Mouse (Mus musculus) hindbrain, embryonic 10.5 days (tissue): ENCODE results near the gene Otud4. TPM values are rescaled to one million over a fixed set of nuclear protein-coding genes. Genes with fewer than 3 reads are reported as not detected.
"Not testable (repeated sequence)": the region's sequence is repeated elsewhere in the genome, so short reads cannot be mapped to it uniquely, and the experiment has no call there.

Source experiments
- DNase-seq: peaks from one replicate; pipeline ENCODE4 v3.0.0-alpha.2; 2017; ENCODE audit warnings: low spot score
- H3K27ac ChIP-seq: fragments of 300-500 bp; sonication (generic); 2 replicates; pipeline ENCODE4 v1.5.1; 2016; ENCODE audit warnings: mild to moderate bottlenecking, moderate library complexity
- H3K27me3 ChIP-seq: fragments of 300-500 bp; sonication (generic); 2 replicates; pipeline ENCODE4 v1.6.1; 2016; ENCODE audit warnings: mild to moderate bottlenecking; ENCODE audit not compliant: poor library complexity, insufficient read depth, severe bottlenecking
- H3K36me3 ChIP-seq: fragments of 300-500 bp; sonication (generic); 2 replicates; pipeline ENCODE4 v1.6.1; 2016; ENCODE audit warnings: mild to moderate bottlenecking, moderate library complexity
- H3K4me1 ChIP-seq: fragments of 300-500 bp; sonication (generic); replicated peaks from 2 replicates; pipeline ENCODE4 v1.6.1; 2016; ENCODE audit warnings: mild to moderate bottlenecking
- H3K4me3 ChIP-seq: fragments of 300-500 bp; sonication (generic); 2 replicates; pipeline ENCODE4 v1.5.1; 2016; ENCODE audit warnings: mild to moderate bottlenecking, moderate library complexity
- H3K9me3 ChIP-seq: fragments of 300-500 bp; sonication (generic); 2 replicates; pipeline ENCODE4 v1.6.1; 2016; ENCODE audit warnings: mild to moderate bottlenecking, moderate library complexity
- WGBS: fragments of 180-500 bp; shearing (Covaris S2); methylation state at CpG from one replicate; pipeline ENCODE4 v1.1.7; 2016; 5-methylcytosine and 5-hydroxymethylcytosine counted together
- polyA plus RNA-seq: library from polyadenylated mRNA; unstranded; fragments of >200 nt; fragmentation: Nextera tagmentation; extraction: Ambion mirVana; gene quantifications from 2 replicates; pipeline ENCODE4 v1.2.1, GENCODE M21; 2016

Gene Otud4
- polyA plus RNA-seq, result 12.1 and 15.5 TPM in 2 replicates

DNA sequence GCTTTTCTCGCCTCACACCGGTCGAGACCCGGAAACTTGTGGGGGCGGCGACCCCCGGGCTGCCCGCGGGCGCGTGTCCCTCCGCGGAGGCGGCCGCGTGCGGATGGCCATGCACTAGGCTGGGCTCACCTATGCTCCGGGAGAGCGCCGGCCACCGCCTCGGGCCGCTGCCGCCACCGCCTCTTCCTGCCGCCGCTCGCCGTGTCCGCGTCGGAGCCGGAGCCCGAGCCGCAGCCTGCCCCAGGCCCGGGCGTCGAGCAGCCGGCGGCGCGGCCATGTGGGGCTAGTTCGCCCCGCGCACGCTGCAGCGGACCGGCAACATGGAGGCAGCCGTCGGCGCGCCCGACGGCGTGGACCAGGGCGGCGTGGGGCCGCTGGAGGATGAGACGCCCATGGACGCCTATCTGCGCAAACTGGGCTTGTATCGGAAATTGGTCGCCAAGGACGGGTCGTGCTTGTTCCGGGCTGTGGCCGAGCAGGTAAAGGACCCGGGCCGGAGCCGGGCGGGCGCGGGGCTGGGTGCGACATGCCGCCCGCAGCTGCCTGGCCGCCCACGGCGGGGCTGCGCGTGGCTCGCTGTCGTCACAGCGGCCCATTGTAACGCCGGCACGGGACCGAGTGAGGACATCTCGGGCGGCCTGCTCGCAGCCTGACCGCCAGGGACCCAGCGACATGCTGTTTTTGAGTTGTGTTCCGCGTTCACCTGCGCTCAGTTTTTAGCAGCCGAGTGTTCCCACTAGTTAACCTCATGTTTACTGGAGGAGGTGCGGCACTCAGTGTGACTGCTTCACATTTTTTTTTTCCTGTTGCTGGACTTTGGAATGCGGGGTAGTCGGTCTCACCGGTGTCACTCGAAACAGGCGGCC lies at the start of gene Otud4:
Gene Otud4, plus strand, starts transcription at position 33 of the 866 bp plus-strand sequence.
- H3K4me3 ChIP-seq, result peak within 1 kb of the TSS; percentile 92
- DNase-seq, result peak; percentile 64
- H3K9me3 ChIP-seq, result no peaks in the 10 kb centered on the region
- H3K27me3 ChIP-seq, result no peaks in the 10 kb centered on the region
- H3K27ac ChIP-seq, result peak within 1 kb of the TSS; percentile 98
- peaks cover 27% of the 10 kb centered on the region for H3K4me1 ChIP-seq
- peaks cover 17% of the 10 kb centered on the region for H3K36me3 ChIP-seq
- WGBS, result under 1% methylated on average over 103 of the region's 103 CpGs

DNA sequence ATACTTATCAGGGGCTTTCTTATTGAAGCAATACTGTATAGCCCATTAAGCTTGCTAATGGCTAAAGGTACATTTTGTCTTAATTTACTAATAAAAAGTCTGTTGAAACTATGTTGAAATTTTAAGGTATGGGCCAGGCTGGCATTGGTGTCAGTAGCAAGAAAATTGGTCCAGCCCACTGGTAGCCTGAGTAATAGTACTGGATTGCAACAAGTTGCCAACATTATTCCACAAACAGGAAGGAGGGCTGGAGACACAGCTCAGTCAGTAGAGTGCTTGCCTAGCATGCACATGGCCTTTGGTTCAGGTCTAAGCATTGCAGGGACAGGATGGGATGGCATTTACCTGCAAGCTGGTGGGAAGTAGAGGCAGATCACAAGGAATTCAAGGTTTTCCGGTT lies 38.5 kb upstream of the Otud4 start:
- no peak for DNase-seq
- Histone ChIP-seq H3K4me3 (no peak overlapping the region), H3K36me3 (no peaks in the 10 kb centered on the region), H3K4me1 (0 out of 2 replicates have a peak, but pooled peaks cover 4% of the 10 kb centered on the region), H3K27ac (no peak overlapping the region), H3K27me3 (no peaks in the 10 kb centered on the region), H3K9me3 (no peaks in the 10 kb centered on the region)
- 86% methylated on average over 1 of the region's 1 CpGs for WGBS

DNA sequence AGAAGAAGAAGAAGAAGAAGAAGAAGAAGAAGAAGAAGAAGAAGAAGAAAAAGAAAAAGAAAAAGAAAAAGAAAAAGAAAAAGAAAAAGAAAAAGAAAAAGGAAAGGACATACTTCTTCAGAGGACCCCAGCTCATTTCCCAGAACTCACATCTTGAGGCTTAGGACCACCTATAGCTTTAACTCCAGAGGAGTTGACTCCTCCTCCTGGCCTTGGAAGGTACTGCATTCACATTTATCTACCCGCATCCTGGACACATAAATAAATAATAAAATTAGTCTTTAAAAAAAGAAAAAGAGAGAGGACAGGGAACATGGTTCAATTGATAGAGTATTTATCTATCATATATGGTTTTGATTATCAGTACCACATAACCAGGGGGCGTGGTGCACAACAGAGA lies 36.2 kb upstream of the Otud4 start:
- peak; percentile 23 for DNase-seq
- H3K27me3 ChIP-seq, H3K4me1 ChIP-seq, H3K9me3 ChIP-seq, H3K36me3 ChIP-seq, H3K4me3 ChIP-seq, H3K27ac ChIP-seq: not testable (repeated sequence)
- 39% methylated on average over 2 of the region's 2 CpGs for WGBS

DNA sequence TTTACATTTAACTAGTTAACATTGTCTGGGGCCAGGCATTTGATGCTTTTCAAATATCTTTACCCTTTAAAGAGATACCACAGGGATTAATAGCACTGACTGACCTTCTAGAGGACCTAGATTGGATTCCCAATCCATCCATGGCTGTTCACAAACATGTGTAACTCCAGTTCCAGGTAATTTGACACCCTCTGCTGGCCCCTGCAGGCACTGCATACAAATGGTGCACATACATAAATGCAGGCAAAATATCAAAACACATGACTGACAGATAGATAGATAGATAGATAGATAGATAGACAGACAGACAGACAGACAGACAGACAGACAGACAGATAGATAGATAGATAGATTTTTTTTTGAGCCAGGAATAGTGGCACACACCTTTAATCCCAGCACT lies 33.2 kb upstream of the Otud4 start:
- H3K4me1 ChIP-seq, result no peaks in the 10 kb centered on the region
- H3K4me3 ChIP-seq, result no peak overlapping the region
- H3K27me3 ChIP-seq, result no peaks in the 10 kb centered on the region
- H3K27ac ChIP-seq, result no peak overlapping the region
- no peak for DNase-seq
- no peaks in the 10 kb centered on the region for H3K36me3 ChIP-seq
- no peaks in the 10 kb centered on the region for H3K9me3 ChIP-seq

- no peaks in the 10 kb centered on the region for H3K27me3 ChIP-seq
- H3K9me3 ChIP-seq, result no peaks in the 10 kb centered on the region
- no peaks in the 10 kb centered on the region for H3K4me1 ChIP-seq
- 85% methylated on average over 5 of the region's 5 CpGs for WGBS
- no peak overlapping the region for H3K27ac ChIP-seq
- DNase-seq, result no peak
- no peak overlapping the region for H3K4me3 ChIP-seq
- H3K36me3 ChIP-seq, result no peaks in the 10 kb centered on the region
Observed at GRCm38 (mm10) chr8:79606751-79607300, 32.6 kb upstream of the Otud4 start.

DNA sequence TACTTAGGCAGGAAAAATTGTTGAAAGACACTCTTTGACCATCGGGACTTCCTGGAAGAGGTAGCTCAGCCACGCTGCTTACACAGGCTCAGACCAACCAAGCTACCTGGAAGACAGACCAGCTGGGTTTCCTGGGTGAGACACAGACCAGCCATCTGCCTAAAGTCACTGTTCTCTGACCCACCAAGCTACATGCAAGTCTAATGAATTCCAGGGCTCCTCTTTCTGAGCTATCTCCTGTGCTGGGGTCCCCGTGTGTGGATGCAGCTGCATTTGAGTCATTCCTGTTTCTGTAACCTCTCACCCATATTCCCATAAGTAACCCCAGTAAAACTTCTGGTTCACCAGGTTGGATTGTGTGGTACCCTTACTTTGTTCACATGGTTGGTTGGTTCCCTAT lies 30.7 kb upstream of the Otud4 start:
- Histone ChIP-seq H3K27ac (no peak overlapping the region), H3K9me3 (no peaks in the 10 kb centered on the region), H3K4me1 (no peaks in the 10 kb centered on the region), H3K4me3 (no peak overlapping the region), H3K36me3 (no peaks in the 10 kb centered on the region), H3K27me3 (no peaks in the 10 kb centered on the region)
- DNase-seq, result no peak
- WGBS, result 77% methylated on average over 3 of the region's 3 CpGs

DNA sequence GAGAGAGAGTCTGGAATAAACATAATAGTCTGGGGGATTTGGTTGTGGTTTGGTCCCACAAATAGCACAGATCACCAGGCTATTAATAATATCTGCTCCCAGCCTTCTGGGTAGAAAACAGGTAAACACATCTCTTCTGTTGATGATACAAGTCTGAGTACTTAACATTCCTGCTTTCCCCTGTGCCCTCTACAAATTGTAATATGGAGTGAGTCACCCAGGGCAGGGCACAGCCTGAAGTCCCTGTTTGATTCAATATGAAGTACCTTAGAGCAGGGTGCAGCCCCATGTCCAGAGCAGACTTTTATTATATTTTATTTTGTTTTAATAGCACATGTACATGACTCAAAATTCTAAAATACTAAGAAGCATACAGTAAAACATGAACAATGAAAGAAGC lies 29.1 kb upstream of the Otud4 start:
- no peak overlapping the region for H3K4me3 ChIP-seq
- no peaks in the 10 kb centered on the region for H3K4me1 ChIP-seq
- no peaks in the 10 kb centered on the region for H3K9me3 ChIP-seq
- H3K27ac ChIP-seq, result no peak overlapping the region
- no peak for DNase-seq
- no peaks in the 10 kb centered on the region for H3K27me3 ChIP-seq
- H3K36me3 ChIP-seq, result no peaks in the 10 kb centered on the region

DNA sequence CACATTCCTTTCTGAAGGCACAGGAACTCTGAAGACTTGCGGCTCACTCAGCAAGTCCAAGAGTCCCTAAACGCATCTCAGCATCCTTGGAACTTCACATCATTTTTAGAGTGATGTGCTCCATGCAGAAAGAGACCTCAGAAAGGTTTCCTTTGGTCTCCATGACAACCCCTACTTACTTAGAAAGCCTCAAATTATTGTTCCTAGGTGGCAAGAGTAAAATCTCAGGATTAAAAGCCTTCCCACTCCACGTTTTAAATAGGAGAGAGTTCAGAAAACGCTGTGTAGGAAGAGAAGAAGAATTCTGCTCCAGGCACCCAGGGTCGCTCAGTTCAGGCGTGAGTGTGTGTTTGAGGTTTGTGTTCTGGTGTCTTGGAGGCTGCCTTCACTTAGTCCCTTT lies 27.1 kb upstream of the Otud4 start:
- Histone ChIP-seq H3K27me3 (no peaks in the 10 kb centered on the region), H3K36me3 (no peaks in the 10 kb centered on the region), H3K4me3 (no peak overlapping the region), H3K27ac (no peak overlapping the region), H3K9me3 (no peaks in the 10 kb centered on the region), H3K4me1 (no peaks in the 10 kb centered on the region)
- 77% methylated on average over 6 of the region's 6 CpGs for WGBS
- no peak for DNase-seq

DNA sequence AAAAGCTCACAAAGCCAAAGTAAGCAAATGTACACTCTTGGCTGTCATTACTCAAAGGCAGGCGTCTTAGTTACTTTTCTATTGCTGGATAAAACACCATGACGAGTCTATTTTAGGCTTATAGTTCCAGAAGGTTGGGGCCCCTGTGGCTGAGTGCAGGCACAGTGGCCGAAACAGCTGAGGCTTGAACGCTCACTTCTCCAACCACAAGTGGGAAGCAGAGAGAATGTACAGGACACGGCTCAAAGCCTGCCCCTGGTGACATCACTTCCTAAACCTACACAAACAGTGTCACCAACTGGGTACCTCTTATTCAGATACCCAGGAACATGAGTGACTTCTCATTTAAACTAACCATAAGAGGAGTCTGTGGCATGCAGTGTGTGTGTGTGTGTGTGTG lies 26.5 kb upstream of the Otud4 start:
- Histone ChIP-seq H3K27ac (no peak overlapping the region), H3K27me3 (no peaks in the 10 kb centered on the region), H3K4me3 (no peak overlapping the region), H3K36me3 (no peaks in the 10 kb centered on the region), H3K9me3 (no peaks in the 10 kb centered on the region), H3K4me1 (no peaks in the 10 kb centered on the region)
- WGBS, result 69% methylated on average over 5 of the region's 5 CpGs
- DNase-seq, result no peak

DNA sequence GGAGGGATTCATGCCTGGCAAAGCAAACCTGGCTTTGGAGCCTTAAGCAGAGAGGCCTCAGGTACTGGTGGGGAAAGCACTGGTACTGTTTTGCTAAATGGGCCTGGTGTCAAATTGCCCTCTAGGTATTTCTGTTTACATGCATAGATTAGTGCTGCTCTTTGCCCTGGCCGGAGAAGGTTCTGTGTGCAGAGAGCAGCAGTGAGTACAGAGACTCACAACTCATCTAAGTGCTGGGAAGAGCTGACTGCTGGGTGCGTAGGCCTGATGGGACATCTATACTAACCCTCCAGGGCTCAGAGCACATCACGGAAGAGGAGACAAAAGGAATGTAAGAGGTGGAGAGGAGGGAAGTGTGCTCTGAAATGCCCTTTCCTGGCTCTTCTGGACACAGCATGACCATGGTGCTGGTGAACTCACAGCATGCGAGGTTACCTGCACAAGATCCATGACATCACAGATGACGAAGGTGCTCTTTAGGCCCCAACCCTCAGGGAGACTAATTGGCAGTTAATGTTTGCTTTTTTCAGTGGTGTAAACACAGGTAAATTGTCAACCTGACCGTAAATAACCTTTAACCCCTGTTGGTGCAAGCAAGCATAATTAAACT lies 23.6 kb upstream of the Otud4 start:
- no peak overlapping the region for H3K4me3 ChIP-seq
- no peaks in the 10 kb centered on the region for H3K9me3 ChIP-seq
- H3K36me3 ChIP-seq, result no peaks in the 10 kb centered on the region
- 84% methylated on average over 6 of the region's 6 CpGs for WGBS
- DNase-seq, result no peak
- H3K4me1 ChIP-seq, result peaks cover 12% of the 10 kb centered on the region
- no peak overlapping the region for H3K27ac ChIP-seq
- H3K27me3 ChIP-seq, result no peaks in the 10 kb centered on the region

DNA sequence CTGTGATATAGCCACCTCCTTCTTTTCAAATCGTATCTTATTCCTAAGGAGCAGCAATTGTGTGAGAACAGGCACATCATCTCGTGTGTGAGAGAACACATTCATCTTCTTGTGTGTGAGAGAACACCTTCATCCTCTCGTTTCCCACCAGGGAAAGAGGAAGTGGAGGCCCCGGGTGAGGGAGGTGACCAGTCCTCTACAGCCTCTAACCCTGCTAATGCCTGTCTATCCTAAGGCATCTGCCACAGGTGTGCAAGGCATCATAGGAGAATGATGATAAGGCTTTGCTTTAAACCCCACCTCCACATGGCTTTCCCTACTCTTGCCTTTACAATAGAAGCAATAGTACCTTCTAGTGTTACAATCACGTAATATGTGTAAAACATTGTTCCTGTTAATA lies 20.5 kb upstream of the Otud4 start:
- Histone ChIP-seq H3K36me3 (no peaks in the 10 kb centered on the region), H3K4me3 (no peak overlapping the region), H3K9me3 (no peaks in the 10 kb centered on the region), H3K27ac (no peak overlapping the region), H3K27me3 (no peaks in the 10 kb centered on the region), H3K4me1 (peaks cover 15% of the 10 kb centered on the region)
- 82% methylated on average over 5 of the region's 5 CpGs for WGBS
- DNase-seq, result no peak

GRCm38 (mm10) chr8:79619353-79619752 lies 20.1 kb upstream of the Otud4 start:
- Histone ChIP-seq H3K36me3 (no peaks in the 10 kb centered on the region), H3K4me1 (peaks cover 15% of the 10 kb centered on the region), H3K27ac (no peak overlapping the region), H3K4me3 (no peak overlapping the region), H3K27me3 (no peaks in the 10 kb centered on the region), H3K9me3 (no peaks in the 10 kb centered on the region)
- no peak for DNase-seq
- WGBS, result 88% methylated on average over 2 of the region's 2 CpGs

- peaks cover 15% of the 10 kb centered on the region for H3K4me1 ChIP-seq
- DNase-seq, result no peak
- peak overlapping the region; percentile 17; the same call in 1 of the 2 replicates for H3K27ac ChIP-seq
- H3K36me3 ChIP-seq, result no peaks in the 10 kb centered on the region
- H3K27me3 ChIP-seq, result no peaks in the 10 kb centered on the region
- 59% methylated on average over 3 of the region's 3 CpGs for WGBS
- no peaks in the 10 kb centered on the region for H3K9me3 ChIP-seq
- H3K4me3 ChIP-seq, result no peak overlapping the region
Observed at GRCm38 (mm10) chr8:79620000-79620399, 19.4 kb upstream of the Otud4 start.
